Mouse (Mus musculus) lung, adult 2 months (tissue): ENCODE results near the gene Ccdc144b.

ENCODE experiments used
- CTCF ChIP-seq: fragments of 200-500 bp; IDR thresholded peaks from 2 replicates; pipeline ENCODE4 v1.5.1; 2011; ENCODE audit warnings: mild to moderate bottlenecking, low read length, control low read depth; ENCODE audit not compliant: insufficient read depth
- POLR2A ChIP-seq: fragments of 200-500 bp; IDR thresholded peaks from 2 replicates; pipeline ENCODE4 v1.6.1; 2011; ENCODE audit warnings: low read depth, mild to moderate bottlenecking, control low read depth, low read length, borderline replicate concordance; ENCODE audit errors: extremely low read depth

- TF ChIP-seq POLR2A = no peak
- no peak for TF ChIP-seq CTCF
These were observed 67.1 kb downstream of the Ccdc144b start for GRCm38 (mm10) chr3:35986266-35986665.
